Mouse (Mus musculus) stomach, embryonic 14.5 days (tissue): ENCODE data around the gene Gpr18. TPM values are rescaled to one million over a fixed set of nuclear protein-coding genes. Genes with fewer than 3 reads are reported as not detected.

Source experiments
- ATAC-seq: fragments of 200-750 bp; cut with Nextera tagmentation; 2 replicates; pipeline ENCODE4 v1.8.0; 2017; ENCODE audit warnings: low read depth, moderate TSS enrichment; ENCODE audit not compliant: insufficient number of reproducible peaks, insufficient read depth, low FRiP score
- H3K27ac ChIP-seq: fragments of 300-500 bp; sonication (generic); 2 replicates; pipeline ENCODE4 v1.5.1; 2014; ENCODE audit warnings: mild to moderate bottlenecking, low read length, moderate library complexity, mixed read lengths
- H3K27me3 ChIP-seq: fragments of 300-500 bp; sonication (generic); 2 replicates; pipeline ENCODE4 v1.6.1; 2014; ENCODE audit warnings: low read length, control low read depth, mixed read lengths; ENCODE audit not compliant: control insufficient read depth, insufficient read depth
- H3K36me3 ChIP-seq: fragments of 300-500 bp; sonication (generic); 2 replicates; pipeline ENCODE4 v1.6.1; 2014; ENCODE audit warnings: mild to moderate bottlenecking, control low read depth, low read length, moderate library complexity, mixed read lengths; ENCODE audit not compliant: control insufficient read depth, insufficient read depth
- H3K4me1 ChIP-seq: fragments of 300-500 bp; sonication (generic); 2 replicates; pipeline ENCODE4 v1.6.1; 2014; ENCODE audit warnings: low read length, control low read depth, mixed read lengths; ENCODE audit not compliant: control insufficient read depth, insufficient read depth
- H3K4me2 ChIP-seq: fragments of 300-500 bp; sonication (generic); replicated peaks from 2 replicates; pipeline ENCODE4 v1.6.1; 2014; ENCODE audit warnings: low read depth, low read length, control low read depth
- H3K4me3 ChIP-seq: fragments of 300-500 bp; sonication (generic); 2 replicates; pipeline ENCODE4 v1.5.1; 2014; ENCODE audit warnings: low read depth, low read length, control low read depth
- H3K9ac ChIP-seq: fragments of 300-500 bp; sonication (generic); replicated peaks from 2 replicates; pipeline ENCODE4 v1.6.1; 2014; ENCODE audit warnings: low read depth, mild to moderate bottlenecking, control low read depth, low read length, moderate library complexity, mixed read lengths
- H3K9me3 ChIP-seq: fragments of 300-500 bp; sonication (generic); 2 replicates; pipeline ENCODE4 v1.6.1; 2016; ENCODE audit warnings: low read depth, low read length, control low read depth; ENCODE audit not compliant: control insufficient read depth
- WGBS: fragments of 180-500 bp; shearing (Covaris S2); extraction: QIAGEN DNeasy Blood & Tissue Kit; methylation state at CpG from one replicate; pipeline ENCODE4 v1.1.7; 2014; 5-methylcytosine and 5-hydroxymethylcytosine counted together
- polyA plus RNA-seq: library from polyadenylated mRNA; unstranded; fragments of >200 nt; fragmentation: Nextera tagmentation; extraction: Ambion mirVana; gene quantifications from 2 replicates; pipeline ENCODE4 v1.2.1, GENCODE M21; 2014

The Gpr18 gene
- polyA plus RNA-seq, 1 experiment from 2014 or later, result 1.1 TPM

GRCm38 (mm10) chr14:121960031-121960430, 44.5 kb upstream of the Gpr18 start:
- H3K27ac ChIP-seq, result no peak overlapping the region
- no peaks in the 10 kb centered on the region for H3K9me3 ChIP-seq
- peaks cover 25% of the 10 kb centered on the region for H3K4me1 ChIP-seq
- WGBS, result 81% methylated on average over 4 of the region's 4 CpGs
- no peak for ATAC-seq
- no peak overlapping the region for H3K9ac ChIP-seq
- no peaks in the 10 kb centered on the region for H3K36me3 ChIP-seq
- no peaks in the 10 kb centered on the region for H3K27me3 ChIP-seq
- H3K4me3 ChIP-seq, result no peak overlapping the region
- no peak overlapping the region for H3K4me2 ChIP-seq

GRCm38 (mm10) chr14:121959538-121959980, 44.0 kb upstream of the Gpr18 start:
- 87% methylated on average over 3 of the region's 3 CpGs for WGBS
- peaks cover 25% of the 10 kb centered on the region for H3K4me1 ChIP-seq

GRCm38 (mm10) chr14:121958751-121959537, 43.4 kb upstream of the Gpr18 start:
- Histone ChIP-seq H3K36me3 (no peaks in the 10 kb centered on the region), H3K4me3 (no peak overlapping the region), H3K4me1 (peaks cover 23% of the 10 kb centered on the region), H3K4me2 (no peak overlapping the region), H3K27ac (no peak overlapping the region), H3K27me3 (no peaks in the 10 kb centered on the region), H3K9me3 (no peaks in the 10 kb centered on the region), H3K9ac (no peak overlapping the region)
- whole genome bisulfite sequencing, result 66% methylated on average over 10 of the region's 10 CpGs
- no peak for ATAC-seq

More at GRCm38 (mm10) chr14:121959538-121959980, 44.0 kb upstream of the Gpr18 start:
- Histone ChIP-seq H3K36me3 (no peaks in the 10 kb centered on the region), H3K9ac (no peak overlapping the region), H3K27me3 (no peaks in the 10 kb centered on the region), H3K27ac (no peak overlapping the region), H3K4me2 (no peak overlapping the region), H3K4me3 (no peak overlapping the region), H3K9me3 (no peaks in the 10 kb centered on the region)
- no peak for ATAC-seq

GRCm38 (mm10) chr14:121958041-121958750, 42.6 kb upstream of the Gpr18 start:
- 84% methylated on average over 3 of the region's 3 CpGs for WGBS
- peaks cover 16% of the 10 kb centered on the region; the same call in 1 of the 2 replicates for H3K4me1 ChIP-seq
- no peak for ATAC-seq
- no peak overlapping the region for H3K4me2 ChIP-seq
- H3K4me3 ChIP-seq, result no peak overlapping the region
- no peak overlapping the region for H3K9ac ChIP-seq
- H3K9me3 ChIP-seq, result no peaks in the 10 kb centered on the region
- no peaks in the 10 kb centered on the region for H3K36me3 ChIP-seq
- H3K27ac ChIP-seq, result no peak overlapping the region
- H3K27me3 ChIP-seq, result no peaks in the 10 kb centered on the region

- Histone ChIP-seq H3K9me3 (no peaks in the 10 kb centered on the region), H3K4me2 (no peak overlapping the region), H3K27me3 (no peaks in the 10 kb centered on the region), H3K36me3 (no peaks in the 10 kb centered on the region), H3K27ac (no peak overlapping the region), H3K4me3 (no peak overlapping the region), H3K9ac (no peak overlapping the region), H3K4me1 (peaks cover 13% of the 10 kb centered on the region; the same call in 1 of the 2 replicates)
- no peak for ATAC-seq
- WGBS, result 85% methylated on average over 10 of the region's 10 CpGs
Observed at GRCm38 (mm10) chr14:121957176-121957871, 41.7 kb upstream of the Gpr18 start.

- no peaks in the 10 kb centered on the region for H3K9me3 ChIP-seq
- no peaks in the 10 kb centered on the region for H3K36me3 ChIP-seq
- H3K4me2 ChIP-seq, result no peak overlapping the region
- peaks cover 4% of the 10 kb centered on the region; the same call in 1 of the 2 replicates for H3K4me1 ChIP-seq
- no peak for ATAC-seq
- no peaks in the 10 kb centered on the region for H3K27me3 ChIP-seq
- H3K27ac ChIP-seq, result no peak overlapping the region
- WGBS, result 89% methylated on average over 5 of the region's 5 CpGs
- no peak overlapping the region for H3K9ac ChIP-seq
- H3K4me3 ChIP-seq, result no peak overlapping the region
Observed at GRCm38 (mm10) chr14:121956291-121956690, 40.7 kb upstream of the Gpr18 start.

GRCm38 (mm10) chr14:121955176-121955795, 39.7 kb upstream of the Gpr18 start:
- 75% methylated on average over 5 of the region's 5 CpGs for WGBS

GRCm38 (mm10) chr14:121954608-121955007, 39.0 kb upstream of the Gpr18 start:
- Histone ChIP-seq H3K4me2 (no peak overlapping the region), H3K9me3 (no peaks in the 10 kb centered on the region), H3K4me1 (no peaks in the 10 kb centered on the region), H3K9ac (no peak overlapping the region), H3K27ac (no peak overlapping the region), H3K27me3 (no peaks in the 10 kb centered on the region), H3K36me3 (no peaks in the 10 kb centered on the region), H3K4me3 (no peak overlapping the region)
- no peak for ATAC-seq
- WGBS, result 97% methylated on average over 12 of the region's 12 CpGs

More at GRCm38 (mm10) chr14:121955176-121955795, 39.7 kb upstream of the Gpr18 start:
- Histone ChIP-seq H3K4me2 (no peak overlapping the region), H3K9ac (no peak overlapping the region), H3K4me3 (no peak overlapping the region), H3K9me3 (no peaks in the 10 kb centered on the region), H3K27me3 (no peaks in the 10 kb centered on the region), H3K4me1 (no peaks in the 10 kb centered on the region), H3K27ac (no peak overlapping the region), H3K36me3 (no peaks in the 10 kb centered on the region)
- no peak for ATAC-seq
